Mouse (Mus musculus): ENCODE measurements around the gene Atp5j.

GRCm38 (mm10) chr16:84790595-84791165 lies 44.7 kb downstream of the Atp5j start:
- no peak for TF ChIP-seq POLR2A (IDR thresholded peaks at IDR 0.05; ENCODE audit: insufficient read depth, low read depth, low read length)
- no peak for TF ChIP-seq EP300 (IDR thresholded peaks at IDR 0.05; ENCODE audit: insufficient read depth, low read depth, low read length)
- no peak for TF ChIP-seq CTCF (IDR thresholded peaks at IDR 0.05)
